Mouse (Mus musculus) MEL (cell line): ENCODE data around the gene Cd82.

ENCODE experiments used
- EP300 ChIP-seq, 2 experiments: IDR thresholded peaks; 2 replicates each; pipeline ENCODE4 v1.6.1; 2011; ENCODE audit warnings: improper control_type of control experiment in 2 of 2, low read length in 2 of 2, low read depth in 1 of 2, mild to moderate bottlenecking in 1 of 2
- MAFK ChIP-seq: IDR thresholded peaks from 2 replicates; pipeline ENCODE4 v1.6.1; 2011; ENCODE audit warnings: low read depth, mild to moderate bottlenecking, low read length, improper control_type of control experiment, borderline replicate concordance
- POLR2A ChIP-seq, 2 experiments: IDR thresholded peaks; 2 replicates each; pipeline ENCODE4 v1.6.1; 2011 to 2012; ENCODE audit warnings: low read length in 2 of 2, mild to moderate bottlenecking in 2 of 2, control low read depth in 1 of 2, improper control_type of control experiment in 1 of 2, low read depth in 1 of 2, moderate library complexity in 1 of 2; ENCODE audit not compliant: control insufficient read depth in 1 of 2, insufficient read depth in 1 of 2, poor library complexity in 1 of 2
- RAD21 ChIP-seq: IDR thresholded peaks from 2 replicates; pipeline ENCODE4 v1.6.1; 2011; ENCODE audit warnings: mild to moderate bottlenecking, low read depth, low read length, improper control_type of control experiment
- ZNF384 ChIP-seq: IDR thresholded peaks from 2 replicates; pipeline ENCODE4 v1.6.1; 2012; ENCODE audit warnings: low read depth, mild to moderate bottlenecking, inconsistent platforms, low read length, improper control_type of control experiment

GRCm38 (mm10) chr2:93488911-93489587 lies 26.1 kb upstream of the Cd82 start:
- no peak for TF ChIP-seq POLR2A (IDR thresholded peaks at IDR 0.05; ENCODE audit: control insufficient read depth in 1 of 2, insufficient read depth in 1 of 2, low read depth in 1 of 2, low read length in 2 of 2, poor library complexity in 1 of 2)
- no peak for TF ChIP-seq ZNF384
- no peak for TF ChIP-seq EP300 (IDR thresholded peaks at IDR 0.05; ENCODE audit: low read depth in 1 of 2, low read length in 2 of 2)
- no peak for TF ChIP-seq RAD21
- TF ChIP-seq MAFK: no peak
